ENCODE assay signal across 8 mouse cellular contexts in the genomic region with DNA sequence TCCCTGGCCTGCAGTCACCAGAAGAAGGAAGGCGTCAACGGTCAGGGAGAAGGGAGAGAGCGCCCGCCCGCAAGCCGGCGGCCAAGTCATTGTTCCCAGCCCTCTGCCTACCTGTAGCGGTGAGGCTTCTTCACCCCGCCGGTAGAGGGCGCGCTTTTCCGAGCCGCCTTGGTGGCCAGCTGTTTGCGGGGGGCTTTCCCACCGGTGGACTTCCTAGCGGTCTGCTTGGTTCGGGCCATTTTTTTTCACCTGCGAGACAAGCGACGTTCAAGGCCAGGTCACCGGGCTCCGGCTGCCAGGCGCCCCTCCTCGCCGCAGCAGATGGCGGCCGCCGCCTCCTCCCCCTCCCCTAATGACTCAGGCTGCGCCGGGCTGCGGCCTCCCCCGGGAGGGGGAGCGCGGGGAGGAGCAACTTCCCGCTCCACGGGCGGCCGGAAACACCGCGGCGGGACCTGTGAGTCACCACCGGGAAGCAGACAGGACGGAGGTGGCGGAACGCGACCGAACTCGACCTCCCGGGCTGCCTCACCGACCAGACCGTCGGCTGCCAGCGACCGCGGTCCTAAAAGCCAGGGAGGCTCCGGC. TPM values are rescaled to one million over a fixed set of nuclear protein-coding genes. Genes with fewer than 3 reads are reported as not detected.
DNase-seq lines count a peak whose midpoint lies in the region; ATAC-seq and TF ChIP-seq lines count a peak whose summit lies in the region.

No protein-coding gene starts in this region.

- H3K4me1 ChIP-seq in embryonic fibroblast, embryonic 13.5 days (ENCODE audit: control insufficient read depth, insufficient read depth, low read length), result no peaks in the 10 kb centered on the region
- 0 out of 4 replicates have a peak, but pooled peaks cover 0 to 12% of the 10 kb centered on the region in 2 experiments for H3K4me1 ChIP-seq in heart, embryonic 14.5 days (ENCODE audit: control insufficient read depth in 2 of 2, insufficient read depth in 2 of 2, low read length in 2 of 2)
- H3K4me1 ChIP-seq in kidney, postnatal 0 days (replicated peaks; ENCODE audit: insufficient read depth, low read length), result no peaks in the 10 kb centered on the region
- peaks cover 17% of the 10 kb centered on the region for H3K4me1 ChIP-seq in midbrain, embryonic 16.5 days (ENCODE audit: control insufficient read depth, insufficient read depth, low read length)
- H3K4me1 ChIP-seq in stomach, embryonic 14.5 days (ENCODE audit: control insufficient read depth, insufficient read depth, low read length), result 0 out of 2 replicates have a peak, but pooled peaks cover 5% of the 10 kb centered on the region

- TF ChIP-seq POLR2A in embryonic fibroblast, embryonic 13.5 days (IDR thresholded peaks at IDR 0.05; ENCODE audit: low read depth, low read length), result no peak

- DNase-seq in A20 (ENCODE audit: low read depth, low spot score) (peak; percentile 84), liver (peak; percentile 87)
- DNase-seq in adrenal gland, postnatal 36 days, result peak; percentile 94
- no peak for DNase-seq in kidney, postnatal 0 days (ENCODE audit: low spot score)

- peaks cover 23% of the 10 kb centered on the region for H3K36me3 ChIP-seq in heart, embryonic 14.5 days (ENCODE audit: control insufficient read depth, insufficient read depth, low read length)
- peaks cover 9% of the 10 kb centered on the region for H3K36me3 ChIP-seq in kidney, postnatal 0 days (ENCODE audit: insufficient read depth, low read length)
- peaks cover 6% of the 10 kb centered on the region; the same call in 1 of the 2 replicates for H3K36me3 ChIP-seq in midbrain, embryonic 16.5 days (ENCODE audit: control insufficient read depth, insufficient read depth, low read length)
- H3K36me3 ChIP-seq in stomach, embryonic 14.5 days (ENCODE audit: control insufficient read depth, insufficient read depth, low read length), result peaks cover 12% of the 10 kb centered on the region

- TF ChIP-seq CTCF in embryonic fibroblast, embryonic 13.5 days (IDR thresholded peaks at IDR 0.05; ENCODE audit: borderline replicate concordance, insufficient read depth, low read length), result peak; percentile 24; the same call in 1 of the 2 replicates
- peak; percentile 69 for TF ChIP-seq CTCF in kidney, postnatal 0 days (IDR thresholded peaks at IDR 0.05; ENCODE audit: low read depth)

- peak overlapping the region; percentile 100 for H3K9ac ChIP-seq in heart, embryonic 14.5 days (ENCODE audit: low read length)
- H3K9ac ChIP-seq in kidney, postnatal 0 days (ENCODE audit: low read depth, low read length), result peak overlapping the region; percentile 99
- peak overlapping the region; percentile 100 for H3K9ac ChIP-seq in midbrain, embryonic 16.5 days (ENCODE audit: low read depth, low read length)
- peak overlapping the region; percentile 99 for H3K9ac ChIP-seq in stomach, embryonic 14.5 days (replicated peaks; ENCODE audit: low read depth, low read length)

- peak overlapping the region; percentile 74 for H3K4me3 ChIP-seq in embryonic fibroblast, embryonic 13.5 days (ENCODE audit: insufficient read depth, low read length)
- peak overlapping the region; percentile 93 to 94 for H3K4me3 ChIP-seq in heart, embryonic 14.5 days (ENCODE audit: control insufficient read depth in 1 of 2, insufficient read depth in 1 of 2, low read depth in 1 of 2, low read length in 2 of 2)
- H3K4me3 ChIP-seq in kidney, postnatal 0 days (replicated peaks; ENCODE audit: low read depth, low read length), result peak overlapping the region; percentile 94
- peak overlapping the region; percentile 97 for H3K4me3 ChIP-seq in midbrain, embryonic 16.5 days (ENCODE audit: low read depth, low read length)
- H3K4me3 ChIP-seq in stomach, embryonic 14.5 days (ENCODE audit: low read depth, low read length), result peak overlapping the region; percentile 90

- H3K27me3 ChIP-seq in heart, embryonic 14.5 days (ENCODE audit: control insufficient read depth, insufficient read depth, low read length), result no peaks in the 10 kb centered on the region
- no peaks in the 10 kb centered on the region for H3K27me3 ChIP-seq in kidney, postnatal 0 days (ENCODE audit: insufficient read depth, low read length)
- H3K27me3 ChIP-seq in midbrain, embryonic 16.5 days (ENCODE audit: control insufficient read depth, insufficient read depth, low read depth, low read length), result no peaks in the 10 kb centered on the region
- H3K27me3 ChIP-seq in stomach, embryonic 14.5 days (ENCODE audit: control insufficient read depth, insufficient read depth, low read length), result no peaks in the 10 kb centered on the region

- peak overlapping the region; percentile 98 for H3K27ac ChIP-seq in embryonic fibroblast, embryonic 13.5 days (ENCODE audit: insufficient read depth, low read length)
- peak overlapping the region; percentile 99 for H3K27ac ChIP-seq in heart, embryonic 14.5 days (replicated peaks in 1 of 2; ENCODE audit: control insufficient read depth in 1 of 2, insufficient read depth in 1 of 2, low read depth in 2 of 2, low read length in 2 of 2)
- H3K27ac ChIP-seq in kidney, postnatal 0 days, result peak overlapping the region; percentile 95
- peak overlapping the region; percentile 100 for H3K27ac ChIP-seq in midbrain, embryonic 16.5 days (ENCODE audit: low read length)
- peak overlapping the region; percentile 100 for H3K27ac ChIP-seq in stomach, embryonic 14.5 days (ENCODE audit: low read length)

- no peaks in the 10 kb centered on the region for H3K9me3 ChIP-seq in heart, embryonic 14.5 days (ENCODE audit: control insufficient read depth, low read length)
- no peaks in the 10 kb centered on the region for H3K9me3 ChIP-seq in kidney, postnatal 0 days (replicated peaks; ENCODE audit: low read length)
- no peaks in the 10 kb centered on the region for H3K9me3 ChIP-seq in midbrain, embryonic 16.5 days (replicated peaks; ENCODE audit: control insufficient read depth, low read length, poor library complexity, severe bottlenecking)
- H3K9me3 ChIP-seq in stomach, embryonic 14.5 days (ENCODE audit: control insufficient read depth, low read depth, low read length), result no peaks in the 10 kb centered on the region

- ATAC-seq in heart, embryonic 14.5 days (ENCODE audit: insufficient number of reproducible peaks, insufficient read depth, low FRiP score, low read depth), result peak; percentile 84
- peak; percentile 37 for ATAC-seq in kidney, postnatal 0 days (replicated peaks; ENCODE audit: low FRiP score, low read depth)
- peak; percentile 70 for ATAC-seq in midbrain, embryonic 16.5 days
- ATAC-seq in stomach, embryonic 14.5 days (ENCODE audit: insufficient number of reproducible peaks, insufficient read depth, low FRiP score, low read depth), result peak; percentile 64

- H3K4me2 ChIP-seq in heart, embryonic 14.5 days (ENCODE audit: low read length), result peak overlapping the region; percentile 69
- peak overlapping the region; percentile 35 for H3K4me2 ChIP-seq in kidney, postnatal 0 days (ENCODE audit: low read length)
- H3K4me2 ChIP-seq in midbrain, embryonic 16.5 days (ENCODE audit: low read length), result peak overlapping the region; percentile 46
- H3K4me2 ChIP-seq in stomach, embryonic 14.5 days (replicated peaks; ENCODE audit: low read depth, low read length), result peak overlapping the region; percentile 56

- under 1% methylated on average over 43 of the region's 57 CpGs for WGBS in heart, embryonic 14.5 days
- WGBS in kidney, postnatal 0 days, result under 1% methylated on average over 54 of the region's 57 CpGs
- WGBS in midbrain, embryonic 16.5 days, result under 1% methylated on average over 48 of the region's 57 CpGs
- WGBS in stomach, embryonic 14.5 days, result under 1% methylated on average over 52 of the region's 57 CpGs

RNA-seq across cellular contexts. Expression of a gene that starts 3.9 kb away (rescaled TPM):
- 100 to 1,000 TPM; 347 to 353 TPM for total RNA-seq in adrenal gland, postnatal 36 days (2021)
- 339 and 513 TPM in 2 replicates for polyA plus RNA-seq in embryonic fibroblast, embryonic 13.5 days (2011; ENCODE audit: insufficient read length, low read depth, missing spikeins)
- 649 and 684 TPM in 2 replicates for polyA plus RNA-seq in heart, embryonic 14.5 days (2014; fragmentation: Nextera tagmentation; extraction: Ambion mirVana)
- polyA plus RNA-seq in kidney, postnatal 0 days (2015; fragmentation: Nextera tagmentation; extraction: Ambion mirVana), result 1,980 and 2,021 TPM in 2 replicates
- 2,051 and 2,173 TPM in 2 replicates for polyA plus RNA-seq in midbrain, embryonic 16.5 days (2015; fragmentation: Nextera tagmentation; extraction: Ambion mirVana)
- polyA plus RNA-seq in stomach, embryonic 14.5 days (2014; fragmentation: Nextera tagmentation; extraction: Ambion mirVana), result 1,982 and 2,067 TPM in 2 replicates

RNA-seq across cellular contexts. Expression of a gene that starts 6.3 kb away (rescaled TPM):
- total RNA-seq in adrenal gland, postnatal 36 days (2021), result 10 to 100 TPM; 18.3 to 20.2 TPM
- 16.9 and 18.8 TPM in 2 replicates for polyA plus RNA-seq in embryonic fibroblast, embryonic 13.5 days (2011; ENCODE audit: insufficient read length, low read depth, missing spikeins)
- polyA plus RNA-seq in heart, embryonic 14.5 days (2014; fragmentation: Nextera tagmentation; extraction: Ambion mirVana), result 19.3 and 20.9 TPM in 2 replicates
- polyA plus RNA-seq in kidney, postnatal 0 days (2015; fragmentation: Nextera tagmentation; extraction: Ambion mirVana), result 21.4 and 23.3 TPM in 2 replicates
- 36.4 and 36.6 TPM in 2 replicates for polyA plus RNA-seq in midbrain, embryonic 16.5 days (2015; fragmentation: Nextera tagmentation; extraction: Ambion mirVana)
- 29.2 and 31.6 TPM in 2 replicates for polyA plus RNA-seq in stomach, embryonic 14.5 days (2014; fragmentation: Nextera tagmentation; extraction: Ambion mirVana)

RNA-seq across cellular contexts. Expression of a gene that starts 11.3 kb away (rescaled TPM):
- total RNA-seq in adrenal gland, postnatal 36 days (2021), result 10 to 100 TPM; 40.7 to 50.3 TPM
- 50.8 and 58.6 TPM in 2 replicates for polyA plus RNA-seq in embryonic fibroblast, embryonic 13.5 days (2011; ENCODE audit: insufficient read length, low read depth, missing spikeins)
- polyA plus RNA-seq in heart, embryonic 14.5 days (2014; fragmentation: Nextera tagmentation; extraction: Ambion mirVana), result 126 and 128 TPM in 2 replicates
- 149 and 156 TPM in 2 replicates for polyA plus RNA-seq in kidney, postnatal 0 days (2015; fragmentation: Nextera tagmentation; extraction: Ambion mirVana)
- polyA plus RNA-seq in midbrain, embryonic 16.5 days (2015; fragmentation: Nextera tagmentation; extraction: Ambion mirVana), result 57.2 and 64.1 TPM in 2 replicates
- polyA plus RNA-seq in stomach, embryonic 14.5 days (2014; fragmentation: Nextera tagmentation; extraction: Ambion mirVana), result 157 and 164 TPM in 2 replicates

RNA-seq across cellular contexts. Expression of a gene that starts 49.4 kb away (rescaled TPM):
- 1 to 10 TPM; 2.3 to 3.1 TPM for total RNA-seq in adrenal gland, postnatal 36 days (2021)
- 1.3 and 2.1 TPM in 2 replicates for polyA plus RNA-seq in embryonic fibroblast, embryonic 13.5 days (2011; ENCODE audit: insufficient read length, low read depth, missing spikeins)
- 0.84 and 0.93 TPM in 2 replicates for polyA plus RNA-seq in heart, embryonic 14.5 days (2014; fragmentation: Nextera tagmentation; extraction: Ambion mirVana)
- 2.9 and 3.1 TPM in 2 replicates for polyA plus RNA-seq in kidney, postnatal 0 days (2015; fragmentation: Nextera tagmentation; extraction: Ambion mirVana)
- polyA plus RNA-seq in midbrain, embryonic 16.5 days (2015; fragmentation: Nextera tagmentation; extraction: Ambion mirVana), result 0.57 and 0.64 TPM in 2 replicates
- polyA plus RNA-seq in stomach, embryonic 14.5 days (2014; fragmentation: Nextera tagmentation; extraction: Ambion mirVana), result 10.2 and 10.7 TPM in 2 replicates

RNA-seq across cellular contexts. Expression of a gene that starts 53.9 kb away (rescaled TPM):
- under 1 TPM; 0.49 to 0.66 TPM for total RNA-seq in adrenal gland, postnatal 36 days (2021)
- not detected in 2 replicates for polyA plus RNA-seq in embryonic fibroblast, embryonic 13.5 days (2011; ENCODE audit: insufficient read length, low read depth, missing spikeins)
- polyA plus RNA-seq in heart, embryonic 14.5 days (2014; fragmentation: Nextera tagmentation; extraction: Ambion mirVana), result 0.66 and 0.69 TPM in 2 replicates
- polyA plus RNA-seq in kidney, postnatal 0 days (2015; fragmentation: Nextera tagmentation; extraction: Ambion mirVana), result 0.54 and 0.75 TPM in 2 replicates
- polyA plus RNA-seq in midbrain, embryonic 16.5 days (2015; fragmentation: Nextera tagmentation; extraction: Ambion mirVana), result 0.78 and 0.93 TPM in 2 replicates
- 3.7 and 4.7 TPM in 2 replicates for polyA plus RNA-seq in stomach, embryonic 14.5 days (2014; fragmentation: Nextera tagmentation; extraction: Ambion mirVana)
